Mouse (Mus musculus) liver, embryonic 14.5 days (tissue): ENCODE measurements around the gene Arhgef19. TPM values are rescaled to one million over a fixed set of nuclear protein-coding genes. Genes with fewer than 3 reads are reported as not detected.

ENCODE experiments used
- ATAC-seq: fragments of 200-750 bp; cut with Nextera tagmentation; 2 replicates; pipeline ENCODE4 v1.8.0; 2017; ENCODE audit warnings: moderate number of reproducible peaks, mild to moderate bottlenecking, moderate library complexity; ENCODE audit not compliant: insufficient read depth
- DNase-seq, 3 experiments: peaks; one replicate each; pipeline ENCODE4 v3.0.0-alpha.2; 2012 to 2013; ENCODE audit warnings: low read depth in 3 of 3, low spot score in 3 of 3
- H3K27ac ChIP-seq: fragments of 300-500 bp; sonication (generic); 2 replicates; pipeline ENCODE4 v1.5.1; 2014; ENCODE audit warnings: moderate library complexity, mild to moderate bottlenecking, control low read depth, inconsistent platforms
- H3K27me3 ChIP-seq: fragments of 300-500 bp; sonication (generic); 2 replicates; pipeline ENCODE4 v1.6.1; 2014; ENCODE audit warnings: mild to moderate bottlenecking, low read length, moderate library complexity; ENCODE audit not compliant: control insufficient read depth, insufficient read depth
- H3K36me3 ChIP-seq: fragments of 300-500 bp; sonication (generic); replicated peaks from 2 replicates; pipeline ENCODE4 v1.6.1; 2014; ENCODE audit warnings: low read depth; ENCODE audit not compliant: control insufficient read depth, insufficient read depth
- H3K4me1 ChIP-seq, 2 experiments: fragments of 200-500 bp in 1 of 2; fragments of 300-500 bp in 1 of 2; sonication (generic) in 1 of 2; replicated peaks; 2 replicates each; pipeline ENCODE4 v1.6.1; 2012 to 2014; ENCODE audit warnings: antibody characterized with exemption in 1 of 2, inconsistent platforms in 1 of 2, low read length in 1 of 2; ENCODE audit not compliant: control insufficient read depth in 2 of 2, insufficient read depth in 2 of 2
- H3K4me2 ChIP-seq: fragments of 300-500 bp; sonication (generic); 2 replicates; pipeline ENCODE4 v1.6.1; 2014; ENCODE audit warnings: low read depth, mild to moderate bottlenecking, control low read depth, moderate library complexity
- H3K4me3 ChIP-seq, 2 experiments: fragments of 200-500 bp in 1 of 2; fragments of 300-500 bp in 1 of 2; sonication (generic) in 1 of 2; 2 replicates each; pipeline ENCODE4 v1.5.1; 2012 to 2014; ENCODE audit warnings: low read depth in 2 of 2, low read length in 2 of 2, mild to moderate bottlenecking in 2 of 2, control low read depth in 1 of 2, inconsistent platforms in 1 of 2, moderate library complexity in 1 of 2; ENCODE audit not compliant: insufficient read depth in 1 of 2
- H3K9ac ChIP-seq: fragments of 300-500 bp; sonication (generic); replicated peaks from 2 replicates; pipeline ENCODE4 v1.6.1; 2014; ENCODE audit warnings: mild to moderate bottlenecking, control low read depth, moderate library complexity
- H3K9me3 ChIP-seq: fragments of 300-500 bp; sonication (generic); 2 replicates; pipeline ENCODE4 v1.6.1; 2016; ENCODE audit warnings: low read length, mixed read lengths; ENCODE audit not compliant: control insufficient read depth
- CTCF ChIP-seq: IDR thresholded peaks from 2 replicates; pipeline ENCODE4 v1.5.1; 2016; ENCODE audit warnings: antibody characterized with exemption, low read depth, control low read depth
- EP300 ChIP-seq: IDR thresholded peaks from 2 replicates; pipeline ENCODE4 v1.6.1; 2016; ENCODE audit warnings: antibody characterized with exemption, low read depth
- WGBS: fragments of 180-500 bp; shearing (Covaris S2); extraction: QIAGEN DNeasy Blood & Tissue Kit; methylation state at CpG from one replicate; pipeline ENCODE4 v1.1.7; 2014; ENCODE audit not compliant: insufficient replicate concordance; 5-methylcytosine and 5-hydroxymethylcytosine counted together
- polyA plus RNA-seq, 2 experiments: library from polyadenylated mRNA; depleted of rRNA in 1 of 2; stranded (reverse) in 1 of 2; unstranded in 1 of 2; fragments of >200 nt; fragmentation: Nextera tagmentation in 1 of 2; extraction: Ambion mirVana in 1 of 2; gene quantifications; 2 replicates each; pipeline versions ENCODE4 v1.2.1 to v1.2.3; 2012 to 2014

The Arhgef19 gene
- polyA plus RNA-seq, 2 experiments = 0.72 to 0.88 TPM

GRCm38 (mm10) chr4:141279783-141280182, 40.5 kb downstream of the Arhgef19 start:
- ATAC-seq = no peak
- H3K27ac ChIP-seq = no peak overlapping the region
- H3K36me3 ChIP-seq = no peaks in the 10 kb centered on the region
- H3K4me3 ChIP-seq = no peak overlapping the region
- 69% methylated on average over 6 of the region's 6 CpGs for WGBS
- no peak overlapping the region for H3K9ac ChIP-seq
- H3K9me3 ChIP-seq = no peaks in the 10 kb centered on the region
- no peak overlapping the region for H3K4me2 ChIP-seq
- H3K27me3 ChIP-seq = no peaks in the 10 kb centered on the region
- peaks cover 0 to 33% of the 10 kb centered on the region in 2 experiments; a peak in 2 of 4 replicates for H3K4me1 ChIP-seq
- no peak for DNase-seq
- no peak for TF ChIP-seq CTCF
- no peak for TF ChIP-seq EP300

- Histone ChIP-seq H3K4me1 (peaks cover 0 to 33% of the 10 kb centered on the region in 2 experiments; a peak in 2 of 4 replicates), H3K4me3 (no peak overlapping the region), H3K9ac (no peak overlapping the region), H3K9me3 (no peaks in the 10 kb centered on the region), H3K36me3 (no peaks in the 10 kb centered on the region), H3K27me3 (no peaks in the 10 kb centered on the region; the same call in none of the 2 replicates), H3K27ac (no peak overlapping the region), H3K4me2 (no peak overlapping the region)
- TF ChIP-seq EP300 (no peak), CTCF (no peak)
- WGBS = 56% methylated on average over 1 of the region's 1 CpGs
- ATAC-seq = no peak
- DNase-seq = no peak
These were observed 41.2 kb downstream of the Arhgef19 start for GRCm38 (mm10) chr4:141280471-141280870.

- H3K9ac ChIP-seq = no peak overlapping the region
- peak; percentile 65 for ATAC-seq
- TF ChIP-seq EP300 (no peak), CTCF (no peak)
- peaks cover 0 to 33% of the 10 kb centered on the region in 2 experiments; a peak in 2 of 4 replicates for H3K4me1 ChIP-seq
- WGBS = 7% methylated on average over 6 of the region's 6 CpGs
- H3K27ac ChIP-seq = no peak overlapping the region
- peak in 1 of 3 experiments; percentile 12 for DNase-seq
- H3K9me3 ChIP-seq = no peaks in the 10 kb centered on the region
- H3K27me3 ChIP-seq = peaks cover 4% of the 10 kb centered on the region
- no peaks in the 10 kb centered on the region for H3K36me3 ChIP-seq
- H3K4me3 ChIP-seq = no peak overlapping the region
- H3K4me2 ChIP-seq = no peak overlapping the region
These were observed 41.9 kb downstream of the Arhgef19 start for GRCm38 (mm10) chr4:141281153-141281552.

DNA sequence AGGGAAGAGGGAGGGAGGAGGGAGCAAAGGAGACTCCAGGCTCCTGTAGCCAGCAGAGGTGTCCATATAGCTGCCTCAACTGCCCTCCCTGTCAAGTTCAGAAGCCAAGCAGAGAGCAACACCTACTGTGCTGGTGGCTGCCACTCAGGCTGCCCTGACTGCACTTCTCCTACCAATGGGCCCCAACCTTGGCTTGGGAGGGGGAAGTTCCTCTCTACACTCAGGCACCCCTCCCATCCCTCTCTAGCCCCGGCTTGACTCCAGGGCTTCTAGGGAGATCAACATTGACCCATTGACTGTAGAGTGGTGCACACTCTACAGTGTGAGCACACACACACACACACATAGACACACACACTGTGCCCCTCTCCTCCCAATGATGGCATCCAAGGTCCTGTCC, 42.3 kb downstream of the Arhgef19 start:
- Histone ChIP-seq H3K27me3 (peaks cover 4% of the 10 kb centered on the region), H3K36me3 (no peaks in the 10 kb centered on the region), H3K9ac (no peak overlapping the region), H3K9me3 (no peaks in the 10 kb centered on the region), H3K4me1 (peaks cover 0 to 33% of the 10 kb centered on the region in 2 experiments; a peak in 2 of 4 replicates), H3K4me3 (no peak overlapping the region), H3K4me2 (no peak overlapping the region), H3K27ac (no peak overlapping the region)
- ATAC-seq (peak; percentile 30; the same call in 1 of the 2 replicates), DNase-seq (no peak)
- 5% methylated on average over 1 of the region's 1 CpGs for WGBS
- TF ChIP-seq EP300 = no peak
- no peak for TF ChIP-seq CTCF

DNA sequence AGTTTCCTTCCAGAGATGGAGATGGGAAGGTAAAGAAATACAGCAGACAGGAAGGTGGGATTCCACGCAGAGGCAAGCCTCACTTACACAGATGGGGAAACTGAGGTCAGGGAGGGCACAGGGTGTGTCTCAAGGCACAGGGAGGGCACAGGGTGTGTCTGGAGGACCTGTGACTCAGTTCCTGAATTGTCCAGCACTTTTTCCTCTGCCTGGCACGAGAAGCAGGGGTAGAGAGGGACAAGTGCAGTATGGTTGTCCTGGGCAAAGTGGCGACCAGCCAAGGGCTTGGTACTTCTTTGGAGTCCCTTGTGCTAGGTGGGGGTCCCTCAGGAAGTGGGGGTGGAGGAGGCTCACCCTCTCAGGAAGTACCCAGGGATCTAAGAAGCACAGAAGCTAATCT, 42.8 kb downstream of the Arhgef19 start:
- H3K36me3 ChIP-seq = no peaks in the 10 kb centered on the region
- no peak overlapping the region for H3K4me3 ChIP-seq
- H3K4me1 ChIP-seq = peaks cover 0 to 35% of the 10 kb centered on the region in 2 experiments; a peak in 2 of 4 replicates
- H3K27me3 ChIP-seq = peaks cover 7% of the 10 kb centered on the region
- TF ChIP-seq EP300 (no peak), CTCF (no peak)
- H3K9me3 ChIP-seq = no peaks in the 10 kb centered on the region
- WGBS = 32% methylated on average over 3 of the region's 3 CpGs
- H3K4me2 ChIP-seq = no peak overlapping the region
- no peak for ATAC-seq
- no peak overlapping the region for H3K27ac ChIP-seq
- H3K9ac ChIP-seq = no peak overlapping the region
- DNase-seq = no peak
